Mouse (Mus musculus) myocyte (in vitro differentiated cells): ENCODE data around the gene Arhgap22. TPM values are rescaled to one million over a fixed set of nuclear protein-coding genes. Genes with fewer than 3 reads are reported as not detected.

Source experiments
- H3K27me3 ChIP-seq: one replicate; pipeline ENCODE4 v1.6.1; 2011; ENCODE audit not compliant: control insufficient read depth, insufficient read depth, insufficient read length
- H3K36me3 ChIP-seq: one replicate; pipeline ENCODE4 v1.6.1; 2011; ENCODE audit not compliant: control insufficient read depth, insufficient read depth
- H3K4me2 ChIP-seq: one replicate; pipeline ENCODE4 v1.6.1; 2011; ENCODE audit warnings: low read depth, control low read depth
- H3K4me3 ChIP-seq: one replicate; pipeline ENCODE4 v1.5.1; 2011; ENCODE audit warnings: mild to moderate bottlenecking, control low read depth, moderate library complexity
- H3K79me2 ChIP-seq: one replicate; pipeline ENCODE4 v1.6.1; 2011; ENCODE audit not compliant: control insufficient read depth, insufficient read depth
- H3ac ChIP-seq: one replicate; pipeline ENCODE4 v1.6.1; 2011; ENCODE audit not compliant: control insufficient read depth, insufficient read length
- CEBPB ChIP-seq: IDR thresholded peaks from 2 replicates; pipeline ENCODE4 v1.6.1; 2011; ENCODE audit warnings: mild to moderate bottlenecking, moderate library complexity; ENCODE audit not compliant: poor library complexity, insufficient read depth, severe bottlenecking
- E2F4 ChIP-seq: IDR thresholded peaks from one replicate; pipeline ENCODE4 v1.6.1; 2011; ENCODE audit warnings: mild to moderate bottlenecking, control low read depth, moderate library complexity; ENCODE audit not compliant: insufficient read depth
- MAX ChIP-seq: IDR thresholded peaks from one replicate; pipeline ENCODE4 v1.6.1; 2011; ENCODE audit warnings: low read depth, mild to moderate bottlenecking, control low read depth
- MYOD1 ChIP-seq, 3 experiments: IDR thresholded peaks; one replicate each; pipeline ENCODE4 v1.6.1; 2011; ENCODE audit warnings: control low read depth in 2 of 3, low read depth in 2 of 3, mild to moderate bottlenecking in 2 of 3, moderate library complexity in 1 of 3; ENCODE audit not compliant: insufficient read length in 2 of 3, control insufficient read depth in 1 of 3
- MYOG ChIP-seq, 3 experiments: IDR thresholded peaks; one replicate each; pipeline ENCODE4 v1.6.1; 2011; ENCODE audit warnings: control low read depth in 2 of 3, low read depth in 2 of 3, mild to moderate bottlenecking in 2 of 3; ENCODE audit not compliant: insufficient read length in 2 of 3, control insufficient read depth in 1 of 3, insufficient read depth in 1 of 3
- POLR2A ChIP-seq: IDR thresholded peaks from one replicate; pipeline ENCODE4 v1.6.1; 2011; ENCODE audit warnings: low read depth, mild to moderate bottlenecking, control low read depth, moderate library complexity; ENCODE audit not compliant: insufficient read length
- POLR2AphosphoS2 ChIP-seq: IDR thresholded peaks from one replicate; pipeline ENCODE4 v1.6.1; 2011; ENCODE audit warnings: low read depth, control low read depth; ENCODE audit not compliant: insufficient read length
- REST ChIP-seq: IDR thresholded peaks from one replicate; pipeline ENCODE4 v1.6.1; 2011; ENCODE audit warnings: mild to moderate bottlenecking, control low read depth, moderate library complexity; ENCODE audit not compliant: insufficient read depth, insufficient read length
- SRF ChIP-seq: IDR thresholded peaks from one replicate; pipeline ENCODE4 v1.6.1; 2011; ENCODE audit warnings: low read depth; ENCODE audit not compliant: control insufficient read depth, insufficient read length
- TCF12 ChIP-seq: IDR thresholded peaks from one replicate; pipeline ENCODE4 v1.6.1; 2011; ENCODE audit warnings: mild to moderate bottlenecking, control low read depth; ENCODE audit not compliant: poor library complexity, insufficient read depth, severe bottlenecking
- TCF3 ChIP-seq: IDR thresholded peaks from one replicate; pipeline ENCODE4 v1.6.1; 2011; ENCODE audit warnings: low read depth, control low read depth; ENCODE audit not compliant: insufficient read length
- USF1 ChIP-seq: IDR thresholded peaks from one replicate; pipeline ENCODE4 v1.6.1; 2011; ENCODE audit warnings: low read depth, mild to moderate bottlenecking, control low read depth, moderate library complexity
- polyA plus RNA-seq: library from polyadenylated mRNA; unstranded; fragments of >200 nt; fragmentation: generic; extraction: Trizol; gene quantifications from one replicate; pipeline ENCODE4 v1.2.1, GENCODE M21; 2012; ENCODE audit warnings: missing spikeins

Gene Arhgap22
- polyA plus RNA-seq, 1 experiment = 53.3 TPM

DNA sequence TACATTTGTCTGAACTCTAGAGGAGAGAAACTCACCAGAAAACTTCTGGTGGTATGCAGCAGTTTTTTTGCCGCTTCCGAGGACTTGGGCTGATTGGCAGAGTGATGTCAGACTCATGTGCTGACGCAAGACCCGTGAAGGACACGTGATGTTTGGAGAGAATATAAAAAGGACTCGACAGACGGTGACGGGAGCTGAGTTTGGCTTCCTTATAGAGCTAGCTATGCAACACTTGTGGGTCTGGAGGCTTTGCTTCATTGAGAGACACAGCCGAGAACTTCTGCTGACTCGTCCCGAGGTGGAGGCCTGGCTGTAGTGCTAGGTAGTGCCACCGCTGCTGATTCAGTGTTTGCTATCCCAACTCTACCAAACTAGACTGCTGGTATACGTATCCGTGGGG lies 10.0 kb upstream of the Arhgap22 start:
- H3K36me3 ChIP-seq = no peaks in the 10 kb centered on the region
- no peaks in the 10 kb centered on the region for H3K79me2 ChIP-seq
- TF ChIP-seq CEBPB (no peak), TCF12 (no peak), POLR2AphosphoS2 (no peak), REST (no peak), MYOG (IDR thresholded peaks at IDR 0.05; ENCODE audit: control insufficient read depth in 1 of 3, insufficient read depth in 1 of 3, insufficient read length in 2 of 3, low read depth in 2 of 3) (no peak), POLR2A (no peak), MAX (no peak), SRF (no peak), USF1 (no peak), MYOD1 (IDR thresholded peaks at IDR 0.05; ENCODE audit: control insufficient read depth in 1 of 3, insufficient read length in 2 of 3, low read depth in 2 of 3) (no peak), TCF3 (no peak), E2F4 (no peak)
- H3K27me3 ChIP-seq = peaks cover 27% of the 10 kb centered on the region
- no peak overlapping the region for H3K4me2 ChIP-seq
- H3K4me3 ChIP-seq = no peak overlapping the region
- H3ac ChIP-seq = no peak overlapping the region

DNA sequence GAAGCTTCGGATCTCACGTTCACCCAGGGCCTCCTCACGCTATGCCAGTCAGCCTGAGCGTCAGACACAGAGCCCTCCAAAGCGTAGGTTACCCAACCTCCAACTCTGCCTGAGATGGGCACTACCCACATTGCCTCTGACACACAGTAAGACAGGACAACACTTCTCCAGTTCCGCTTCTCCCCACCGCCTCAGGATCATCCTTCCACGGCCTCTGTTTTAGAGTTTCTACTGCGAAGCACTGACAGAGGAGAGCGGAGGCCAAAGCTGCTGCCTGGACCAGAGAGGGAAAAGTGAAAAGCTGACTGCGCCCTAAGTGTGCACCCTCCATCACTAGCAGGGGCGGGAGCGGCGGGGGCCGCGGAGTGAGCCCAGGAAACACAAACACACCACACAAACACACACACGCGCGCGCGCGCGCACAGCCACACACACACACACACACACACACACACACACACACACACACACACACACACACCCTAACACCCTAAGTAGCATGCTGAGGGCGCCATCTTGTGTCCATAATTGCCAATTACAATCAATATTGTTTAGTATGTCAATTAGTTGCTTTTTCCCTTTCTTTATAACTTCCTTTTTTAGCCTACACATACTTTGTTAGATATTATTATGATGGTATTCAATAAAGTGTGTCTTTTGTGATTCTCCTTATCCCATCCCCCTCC lies 8.4 kb upstream of the Arhgap22 start:
- Histone ChIP-seq H3K79me2 (no peaks in the 10 kb centered on the region), H3K36me3 (no peaks in the 10 kb centered on the region), H3K27me3 (peaks cover 27% of the 10 kb centered on the region), H3K4me3 (no peak overlapping the region), H3K4me2 (no peak overlapping the region), H3ac (no peak overlapping the region)
- no peak for TF ChIP-seq TCF12
- TF ChIP-seq CEBPB = no peak
- no peak for TF ChIP-seq MYOD1 (IDR thresholded peaks at IDR 0.05; ENCODE audit: control insufficient read depth in 1 of 3, insufficient read length in 2 of 3, low read depth in 2 of 3)
- no peak for TF ChIP-seq E2F4
- no peak for TF ChIP-seq MYOG (IDR thresholded peaks at IDR 0.05; ENCODE audit: control insufficient read depth in 1 of 3, insufficient read depth in 1 of 3, insufficient read length in 2 of 3, low read depth in 2 of 3)
- TF ChIP-seq USF1 = no peak
- TF ChIP-seq POLR2A = no peak
- TF ChIP-seq TCF3 = no peak
- no peak for TF ChIP-seq POLR2AphosphoS2
- TF ChIP-seq MAX = no peak
- TF ChIP-seq REST = no peak
- TF ChIP-seq SRF = no peak

DNA sequence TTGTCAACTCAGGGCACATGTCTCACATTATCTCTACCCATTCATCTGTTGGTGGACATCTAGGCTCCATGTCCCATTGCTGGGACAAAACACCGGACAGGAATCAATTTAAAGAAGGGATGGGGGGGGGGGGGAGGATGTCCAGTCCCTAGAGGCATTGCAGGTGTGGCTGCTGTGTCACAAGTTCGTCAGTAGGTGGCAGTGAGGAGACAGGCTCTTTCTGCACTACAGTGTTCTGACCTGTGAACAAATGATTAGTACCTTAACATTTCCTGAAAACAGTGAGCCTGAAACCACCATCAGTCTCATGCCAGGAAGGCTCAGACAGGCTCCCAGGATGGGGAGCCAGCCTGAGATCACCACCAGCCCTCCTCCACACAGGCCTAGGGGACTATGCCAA lies 6.8 kb upstream of the Arhgap22 start:
- Histone ChIP-seq H3K27me3 (peaks cover 24% of the 10 kb centered on the region), H3K36me3 (no peaks in the 10 kb centered on the region), H3ac (no peak overlapping the region), H3K4me2 (no peak overlapping the region), H3K4me3 (no peak overlapping the region), H3K79me2 (no peaks in the 10 kb centered on the region)
- TF ChIP-seq POLR2A = no peak
- no peak for TF ChIP-seq TCF3
- no peak for TF ChIP-seq MYOD1 (IDR thresholded peaks at IDR 0.05; ENCODE audit: control insufficient read depth in 1 of 3, insufficient read length in 2 of 3, low read depth in 2 of 3)
- TF ChIP-seq E2F4 = no peak
- TF ChIP-seq CEBPB = no peak
- no peak for TF ChIP-seq TCF12
- no peak for TF ChIP-seq MYOG (IDR thresholded peaks at IDR 0.05; ENCODE audit: control insufficient read depth in 1 of 3, insufficient read depth in 1 of 3, insufficient read length in 2 of 3, low read depth in 2 of 3)
- TF ChIP-seq USF1 = no peak
- TF ChIP-seq REST = no peak
- no peak for TF ChIP-seq POLR2AphosphoS2
- no peak for TF ChIP-seq MAX
- no peak for TF ChIP-seq SRF

DNA sequence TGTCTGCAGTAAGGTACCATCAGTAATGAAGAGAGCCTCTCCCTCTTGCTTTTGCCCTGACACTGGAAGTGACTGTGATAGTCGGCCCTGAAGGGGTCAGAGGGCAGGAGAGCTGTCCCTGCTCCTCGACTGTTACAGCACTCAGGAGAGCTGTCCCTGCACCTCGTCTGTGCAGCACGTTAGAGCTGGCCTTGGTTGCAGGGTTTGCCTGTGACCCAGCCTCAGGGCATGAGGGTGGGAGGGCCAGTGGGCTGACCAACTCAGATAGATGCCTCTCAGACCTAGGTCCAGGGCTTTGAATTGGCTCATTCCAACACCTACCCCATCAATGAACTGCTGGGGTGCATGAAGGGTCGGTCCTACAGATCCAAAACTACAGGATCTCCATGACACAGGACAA lies 5.5 kb upstream of the Arhgap22 start:
- TF ChIP-seq MAX = no peak
- no peak for TF ChIP-seq CEBPB
- TF ChIP-seq REST = no peak
- no peak for TF ChIP-seq TCF3
- TF ChIP-seq TCF12 = no peak
- TF ChIP-seq MYOG (IDR thresholded peaks at IDR 0.05; ENCODE audit: control insufficient read depth in 1 of 3, insufficient read depth in 1 of 3, insufficient read length in 2 of 3, low read depth in 2 of 3) = no peak
- no peak for TF ChIP-seq MYOD1 (IDR thresholded peaks at IDR 0.05; ENCODE audit: control insufficient read depth in 1 of 3, insufficient read length in 2 of 3, low read depth in 2 of 3)
- no peak for TF ChIP-seq POLR2AphosphoS2
- TF ChIP-seq SRF = no peak
- TF ChIP-seq USF1 = no peak
- peaks cover 13% of the 10 kb centered on the region for H3K27me3 ChIP-seq

DNA sequence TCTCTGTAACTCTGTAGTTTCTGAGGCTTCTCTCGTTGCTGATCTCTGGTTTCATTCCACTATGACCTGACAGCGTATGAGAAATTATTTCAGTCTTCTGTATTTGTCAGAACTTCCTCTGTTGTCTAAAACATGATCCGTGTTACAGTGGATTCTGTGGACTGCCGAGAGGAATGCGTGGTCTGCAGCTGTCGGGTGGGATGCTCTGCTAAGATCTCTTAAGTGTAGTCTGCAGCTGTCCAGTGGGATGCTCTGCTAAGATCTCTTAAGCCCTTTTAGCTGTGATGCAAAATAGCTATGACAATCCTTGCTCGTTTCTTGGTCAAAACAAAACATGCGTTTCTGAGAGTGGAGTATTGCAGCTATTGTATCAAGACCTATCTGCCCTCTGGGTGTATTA lies 3.0 kb upstream of the Arhgap22 start:
- Histone ChIP-seq H3K79me2 (no peaks in the 10 kb centered on the region), H3K4me3 (no peak overlapping the region), H3K4me2 (peak overlapping the region; percentile 31), H3K27me3 (peaks cover 4% of the 10 kb centered on the region), H3ac (no peak overlapping the region), H3K36me3 (no peaks in the 10 kb centered on the region)
- peak in 2 of 3 experiments; percentile 46 to 65 for TF ChIP-seq MYOG (IDR thresholded peaks at IDR 0.05; ENCODE audit: control insufficient read depth in 1 of 3, insufficient read depth in 1 of 3, insufficient read length in 2 of 3, low read depth in 2 of 3)
- peak in 2 of 3 experiments; percentile 92 to 97 for TF ChIP-seq MYOD1 (IDR thresholded peaks at IDR 0.05; ENCODE audit: control insufficient read depth in 1 of 3, insufficient read length in 2 of 3, low read depth in 2 of 3)
- no peak for TF ChIP-seq CEBPB
- TF ChIP-seq TCF3 = no peak
- peak; percentile 33 for TF ChIP-seq TCF12

More for the DNA sequence above, 5.5 kb upstream of the Arhgap22 start:
- Histone ChIP-seq H3K36me3 (no peaks in the 10 kb centered on the region), H3ac (no peak overlapping the region), H3K79me2 (no peaks in the 10 kb centered on the region), H3K4me3 (no peak overlapping the region), H3K4me2 (no peak overlapping the region)
